Mouse (Mus musculus): ENCODE measurements around the gene Dcaf12l1. TPM values are rescaled to one million over a fixed set of nuclear protein-coding genes. Genes with fewer than 3 reads are reported as not detected.

The Dcaf12l1 gene
- not detected in 2 replicates for total RNA-seq (2023)

GRCm38 (mm10) chrX:44789761-44790411, at the start of gene Dcaf12l1:
Gene Dcaf12l1 (minus strand): TSS chrX:44790197.

